Mouse (Mus musculus): ENCODE results near the gene Rbfox3.

Gene Rbfox3

DNA sequence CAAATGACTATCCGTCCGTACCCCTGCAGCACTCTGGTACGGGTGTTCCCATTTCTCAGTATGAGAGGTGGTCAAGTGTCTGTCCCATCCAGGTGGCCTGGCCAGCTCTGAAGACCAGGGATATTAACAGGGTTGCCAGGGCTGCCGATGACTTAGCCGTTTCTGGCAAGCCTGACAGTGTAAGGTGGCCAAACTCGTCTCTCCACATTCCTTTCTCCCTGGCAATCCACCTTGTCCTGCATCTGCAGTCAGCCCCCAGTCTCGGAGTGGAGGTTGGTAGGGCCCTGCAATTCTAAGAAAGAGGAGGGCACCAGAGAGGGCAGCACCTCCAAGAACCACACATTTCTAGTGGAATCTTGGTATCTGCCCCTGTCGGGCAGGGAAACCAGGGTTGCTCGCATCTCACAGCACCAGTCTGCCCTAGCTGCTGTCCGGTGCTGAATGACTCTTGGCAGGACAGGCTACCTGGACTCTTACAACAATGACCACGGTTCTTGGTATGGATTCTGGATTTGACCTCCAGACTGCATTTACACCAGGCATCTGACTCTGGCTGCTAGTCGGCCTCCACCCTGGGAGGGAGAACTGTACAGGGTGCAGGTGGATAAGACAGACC is 370.9 kb downstream of the Rbfox3 start:
- DNase-seq, result no peak

DNA sequence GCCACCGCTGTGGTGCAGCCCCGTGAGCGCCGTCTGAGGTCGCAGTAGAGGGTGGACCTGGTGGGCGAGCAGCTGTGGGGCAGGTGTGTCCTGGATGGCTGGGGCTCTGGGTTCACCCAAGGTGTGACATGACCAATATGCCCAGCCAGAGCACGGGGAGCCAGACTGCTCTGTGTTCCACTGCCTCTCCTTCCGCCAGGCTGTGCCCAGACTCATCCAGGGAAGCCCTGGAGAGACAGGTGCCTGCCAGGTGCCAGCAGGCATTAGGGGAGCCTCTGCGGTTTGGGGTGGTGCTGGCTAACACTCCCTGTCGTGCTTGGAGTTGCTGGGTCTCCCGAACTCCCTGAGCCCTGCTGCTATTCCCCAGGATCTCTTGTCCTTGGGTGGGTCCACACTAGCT is 373.4 kb downstream of the Rbfox3 start:
- peak; percentile 58 for DNase-seq

DNA sequence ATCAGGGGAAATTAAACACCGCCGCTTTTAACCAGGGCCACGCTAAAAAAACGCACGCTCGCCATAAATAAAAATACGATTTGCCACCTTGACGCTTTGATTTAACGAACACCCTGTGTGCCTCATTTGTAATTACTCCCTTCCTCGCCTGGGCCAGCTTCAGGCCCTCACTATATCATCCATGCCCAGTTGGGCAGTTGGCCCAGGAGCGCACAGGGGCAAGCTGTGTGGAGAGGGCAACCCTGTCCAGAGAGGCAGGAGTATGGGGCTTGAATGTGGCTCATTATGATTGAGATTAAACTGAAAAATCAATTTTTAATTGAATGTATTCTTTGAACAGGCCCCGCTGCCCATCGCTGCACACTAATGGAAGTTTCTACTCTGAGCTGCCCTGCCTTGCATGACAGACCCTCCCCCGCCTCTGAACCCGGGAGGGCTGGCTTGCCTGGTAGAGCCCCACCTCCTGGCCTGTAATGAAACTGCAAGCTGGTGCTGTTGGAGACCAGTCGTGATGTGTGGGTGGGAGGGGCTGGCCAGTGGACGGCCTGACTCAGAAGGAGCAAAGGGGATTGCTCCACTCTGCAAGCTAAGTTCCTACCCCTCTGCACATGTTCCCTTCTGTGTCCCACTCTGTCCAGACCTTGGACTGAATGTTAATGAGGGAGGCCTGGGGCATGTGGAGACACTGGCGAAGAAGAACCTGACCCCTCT is 376.9 kb downstream of the Rbfox3 start:
- no peak for DNase-seq

DNA sequence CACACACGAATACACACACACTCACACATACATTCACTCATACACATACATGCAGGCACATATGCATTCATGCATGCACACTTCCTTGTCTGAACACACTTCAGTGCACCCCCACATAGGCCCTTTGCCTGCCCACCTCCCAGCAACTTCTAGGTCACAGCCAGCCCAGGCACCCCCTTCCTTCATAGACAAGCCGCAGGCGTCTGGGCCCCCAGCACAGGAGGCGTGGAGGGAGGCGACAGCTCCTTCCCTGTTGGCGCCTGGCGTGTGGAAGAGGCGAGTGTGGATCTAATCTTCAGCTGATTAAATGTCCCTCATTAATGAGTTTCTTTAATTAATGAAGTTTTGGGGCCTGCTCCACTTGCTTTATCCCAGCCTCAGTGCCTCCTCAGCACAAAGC is 381.1 kb downstream of the Rbfox3 start:
- no peak for DNase-seq

DNA sequence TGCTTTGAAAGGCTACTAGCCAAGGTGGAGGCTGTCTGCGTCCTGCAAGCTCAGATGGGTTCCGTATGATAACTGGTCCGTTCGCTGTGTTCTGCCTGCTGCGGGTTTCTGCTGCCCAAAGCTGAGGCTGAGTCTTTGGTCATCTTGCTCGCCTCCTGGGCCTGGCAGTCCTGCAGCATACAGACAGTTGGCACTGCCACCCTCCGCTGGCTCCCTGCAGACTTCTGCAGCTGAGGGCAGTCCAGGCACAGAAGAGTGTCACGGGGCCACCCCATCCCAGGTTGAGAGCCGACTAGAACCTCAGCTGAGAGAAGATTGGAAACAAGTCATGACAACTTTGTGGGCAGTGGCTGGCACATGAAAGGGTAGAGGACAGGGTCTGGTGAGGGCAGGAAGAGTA is 382.6 kb downstream of the Rbfox3 start:
- DNase-seq, result peak; percentile 66

DNA sequence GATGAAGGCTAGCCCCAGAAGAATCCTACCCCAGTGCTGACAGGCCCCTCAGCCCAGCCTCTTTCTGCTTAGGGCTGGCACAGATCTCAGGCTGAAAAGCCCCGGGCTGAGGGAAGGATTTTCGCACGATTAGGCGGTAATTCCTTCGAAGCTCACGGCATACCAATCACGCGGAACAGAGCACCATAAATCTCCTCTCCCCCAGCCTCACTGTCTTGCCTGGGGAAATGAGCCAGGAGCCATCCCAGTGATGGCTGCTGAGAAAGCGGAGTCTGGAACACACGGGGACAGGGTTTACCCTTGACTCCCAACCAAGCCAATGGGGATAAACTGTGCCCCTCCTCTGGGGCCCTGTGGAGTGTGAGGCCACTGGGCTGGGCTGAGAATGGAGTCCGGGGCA is 386.3 kb downstream of the Rbfox3 start:
- no peak for DNase-seq

DNA sequence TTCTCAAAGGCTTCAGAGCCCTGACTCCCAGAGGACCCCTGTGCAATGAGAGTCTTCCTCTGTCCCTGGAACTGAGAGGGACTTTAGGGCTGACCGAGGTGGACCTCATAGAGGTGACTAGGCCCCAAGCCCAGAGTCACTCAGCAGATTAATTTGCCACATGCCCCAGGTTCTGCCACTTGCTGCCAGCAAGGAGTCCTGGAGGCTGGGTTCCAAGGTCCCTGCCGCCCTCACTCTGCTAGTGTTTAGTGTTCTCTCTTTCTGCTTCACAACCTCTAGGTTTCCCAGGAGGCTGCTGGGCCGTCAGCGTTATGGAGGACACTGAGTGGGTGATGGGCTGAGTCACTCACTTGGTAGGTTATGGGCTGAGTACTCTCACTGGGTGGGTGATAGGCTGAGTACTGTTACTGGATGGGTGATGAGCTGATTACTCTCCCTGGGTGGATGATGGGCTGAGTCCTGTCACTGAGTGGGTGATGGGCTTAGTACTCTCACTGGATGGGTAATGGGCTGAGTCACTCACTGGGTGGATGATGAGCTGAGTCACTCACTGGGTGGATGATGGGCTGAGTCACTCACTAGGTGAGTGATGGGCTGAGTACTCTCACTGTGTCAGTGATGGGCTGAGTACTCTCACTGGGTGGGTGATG is 387.8 kb downstream of the Rbfox3 start:
- peak; percentile 70 for DNase-seq

DNA sequence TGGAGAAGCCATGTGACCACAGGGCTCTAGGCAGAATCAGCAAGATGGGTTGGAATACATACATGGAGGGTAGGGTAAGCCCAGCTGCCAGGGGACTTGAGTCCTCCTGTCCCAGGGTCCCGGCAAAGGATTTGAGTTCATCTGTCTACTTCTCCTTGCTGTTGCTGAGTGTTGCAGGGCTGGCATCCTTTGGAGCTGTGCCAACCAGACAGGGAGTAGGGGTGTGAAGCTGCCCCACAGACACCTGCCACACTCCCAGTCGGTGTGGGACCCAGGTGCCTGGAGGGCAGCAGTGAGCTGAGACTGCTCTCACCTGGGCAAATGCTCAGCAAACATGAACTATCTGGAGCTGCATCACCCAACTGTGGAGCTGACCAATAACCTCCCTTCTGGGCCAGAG is 390.5 kb downstream of the Rbfox3 start:
- DNase-seq, result no peak

DNA sequence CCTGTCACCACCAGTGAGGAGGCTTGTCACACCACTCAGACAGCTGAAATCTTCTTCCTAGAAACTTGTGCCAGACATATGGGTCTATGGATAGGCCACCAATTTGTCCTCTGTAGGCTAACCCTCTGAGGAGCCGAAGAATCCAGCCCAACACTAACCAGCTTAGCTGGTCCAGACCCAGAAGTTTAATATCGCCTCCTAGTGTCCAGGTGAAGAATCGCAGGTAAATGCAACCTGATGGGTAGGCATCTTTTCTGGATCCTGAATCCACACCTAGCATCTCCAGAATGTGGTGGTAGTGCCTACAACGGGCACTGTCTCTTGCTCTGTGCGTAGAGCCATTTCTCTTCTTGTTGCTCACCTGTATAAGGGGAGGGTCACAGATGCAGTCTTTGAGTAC is 391.1 kb downstream of the Rbfox3 start:
- no peak for DNase-seq

DNA sequence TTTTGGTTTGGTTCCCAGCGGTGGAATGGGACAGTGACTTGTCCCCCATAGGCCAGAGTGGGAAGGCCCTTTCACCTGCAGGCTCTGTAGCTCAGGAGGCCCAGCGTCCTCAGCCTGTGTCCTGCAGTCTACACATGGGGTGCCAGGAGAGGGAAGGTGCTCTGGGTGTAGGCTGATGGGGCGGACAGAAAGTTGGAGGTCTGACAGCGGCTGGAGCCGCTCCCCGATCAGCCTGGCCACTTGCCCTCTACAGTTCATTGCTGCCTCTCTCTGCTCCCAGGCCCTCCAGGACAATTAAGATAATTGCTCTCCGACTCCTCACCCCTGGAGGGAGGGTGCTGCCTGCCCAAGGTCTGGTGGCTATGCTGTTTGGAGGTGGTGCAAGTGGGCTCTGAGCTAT is 392.7 kb downstream of the Rbfox3 start:
- no peak for DNase-seq

DNA sequence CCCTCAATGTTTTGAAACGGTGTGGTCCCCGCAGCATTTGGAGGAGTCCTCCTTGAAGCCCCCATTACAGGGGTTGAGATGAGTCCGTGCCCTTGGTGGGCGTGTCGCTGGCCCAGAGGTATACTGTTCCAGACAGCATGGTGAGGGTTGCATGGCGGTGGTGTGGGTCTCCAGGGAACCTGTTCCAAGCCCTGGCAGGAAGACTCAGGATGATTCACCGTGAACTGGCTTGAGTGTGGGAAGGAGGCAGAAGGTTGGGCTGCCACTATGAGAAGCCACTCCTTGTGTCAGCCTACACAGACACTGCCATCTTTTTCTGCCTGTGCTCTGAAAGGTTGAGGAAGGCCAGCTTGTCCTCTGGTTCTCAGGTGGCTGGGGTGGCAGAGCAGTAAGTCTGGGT is 393.5 kb downstream of the Rbfox3 start:
- no peak for DNase-seq

DNA sequence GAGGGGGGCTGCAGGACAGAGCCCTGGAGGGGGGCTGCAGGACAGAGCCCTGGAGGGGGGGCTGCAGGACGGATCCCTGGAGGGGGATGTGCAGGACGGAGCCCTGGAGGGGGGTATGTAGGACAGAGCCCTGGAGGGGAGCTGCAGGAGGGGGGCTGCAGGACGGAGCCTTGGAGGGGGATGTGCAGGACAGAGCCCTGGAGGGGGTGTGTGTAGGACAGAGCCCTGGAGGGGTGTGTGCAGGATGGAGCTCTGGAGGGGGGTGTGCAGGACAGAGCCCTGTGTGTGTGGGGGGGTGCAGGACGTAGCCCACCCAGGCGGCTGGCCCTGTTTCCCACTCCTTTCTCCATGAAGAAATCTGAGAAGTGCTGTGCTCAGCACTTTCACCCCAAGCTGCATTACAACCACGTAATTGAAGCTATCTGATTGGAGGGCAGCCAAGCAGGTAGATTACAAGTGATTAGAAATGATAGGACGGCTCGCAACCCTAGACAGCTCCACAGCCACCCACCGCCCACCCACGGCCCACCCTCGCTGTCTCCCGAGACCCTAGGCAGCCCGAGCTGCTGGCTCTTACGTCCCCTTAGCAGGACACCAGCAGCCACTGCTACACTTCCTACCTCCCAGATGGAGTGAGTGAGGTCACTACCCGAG is 399.0 kb downstream of the Rbfox3 start:
- no peak for DNase-seq

DNA sequence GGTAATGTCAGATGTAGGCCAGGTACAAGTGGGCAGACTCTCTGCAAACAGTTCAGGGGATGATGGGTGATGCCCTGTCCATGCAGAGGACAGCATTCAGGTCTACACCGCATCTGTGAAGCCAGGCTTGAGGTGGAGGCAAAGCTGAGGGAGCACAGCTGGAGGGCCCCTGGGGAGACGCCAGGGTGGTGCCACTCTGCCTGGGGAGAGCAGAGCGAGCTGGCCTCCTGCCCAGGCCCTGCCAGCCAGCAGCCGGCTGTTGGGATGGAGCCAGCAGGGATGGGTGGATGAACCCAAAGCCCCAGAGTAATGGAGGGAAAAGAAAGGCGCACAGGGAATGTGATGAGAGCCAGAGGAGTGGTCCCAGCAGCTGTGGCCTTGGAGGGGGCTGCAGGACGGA is 399.5 kb downstream of the Rbfox3 start:
- peak; percentile 63 for DNase-seq

DNA sequence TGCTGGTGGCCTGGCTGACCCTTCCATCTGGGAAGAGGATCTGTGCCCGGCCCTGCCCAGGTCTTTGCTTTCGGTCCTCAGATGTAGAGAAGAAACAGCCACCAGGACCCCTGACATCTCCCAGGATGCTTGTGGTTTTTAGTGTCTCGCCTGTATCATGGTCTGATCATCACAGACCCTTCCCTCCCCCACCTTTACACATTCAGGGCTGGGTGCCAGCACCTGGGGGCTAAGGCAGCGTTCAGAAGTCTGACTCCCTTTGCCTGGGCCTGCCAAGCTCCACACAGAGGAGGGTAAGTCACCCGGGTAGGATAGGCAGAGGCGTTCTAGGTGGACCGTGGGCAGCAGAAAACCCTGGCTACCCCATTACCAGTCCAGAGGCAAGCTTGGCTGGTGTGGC is 403.1 kb downstream of the Rbfox3 start:
- no peak for DNase-seq

DNA sequence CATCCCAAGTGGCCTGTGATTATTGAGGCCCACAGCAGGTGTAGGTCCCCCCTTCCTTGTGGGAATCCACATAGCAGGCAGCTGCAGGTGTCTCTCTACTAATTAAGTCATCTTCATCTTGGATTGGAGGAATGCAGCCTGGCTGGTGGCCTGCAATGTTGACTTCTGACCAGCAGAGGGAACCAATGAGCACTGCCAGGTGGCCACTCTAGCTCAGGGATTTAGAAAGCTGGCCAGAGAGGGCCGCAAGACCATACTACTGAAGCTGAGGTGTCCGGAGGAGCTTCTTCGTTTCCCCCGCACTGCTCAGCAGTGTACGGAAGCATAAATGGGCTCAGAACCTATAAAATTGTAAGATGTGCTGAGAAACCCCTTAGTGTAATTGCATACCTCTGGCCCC is 403.5 kb downstream of the Rbfox3 start:
- peak; percentile 85 for DNase-seq

DNA sequence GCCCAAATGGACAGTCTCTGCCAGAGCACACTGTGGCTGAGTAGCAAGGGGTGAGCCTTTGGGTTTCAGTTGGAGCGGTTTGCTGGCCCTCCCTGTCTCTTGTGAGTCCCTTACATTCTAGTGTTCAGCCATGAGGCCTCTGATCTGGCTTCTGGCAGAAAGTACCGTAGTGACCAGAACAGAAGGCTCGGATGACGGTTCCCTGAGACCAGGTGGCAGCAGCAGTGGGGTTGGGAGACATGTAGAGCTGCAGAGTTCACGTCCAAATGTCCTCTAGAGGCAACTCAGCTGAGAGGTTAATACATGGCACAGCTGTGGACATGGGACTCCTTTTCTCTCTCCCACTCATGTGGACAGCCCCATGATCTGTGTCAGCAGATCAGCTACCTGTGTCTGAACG is 404.3 kb downstream of the Rbfox3 start:
- peak; percentile 71 for DNase-seq

DNA sequence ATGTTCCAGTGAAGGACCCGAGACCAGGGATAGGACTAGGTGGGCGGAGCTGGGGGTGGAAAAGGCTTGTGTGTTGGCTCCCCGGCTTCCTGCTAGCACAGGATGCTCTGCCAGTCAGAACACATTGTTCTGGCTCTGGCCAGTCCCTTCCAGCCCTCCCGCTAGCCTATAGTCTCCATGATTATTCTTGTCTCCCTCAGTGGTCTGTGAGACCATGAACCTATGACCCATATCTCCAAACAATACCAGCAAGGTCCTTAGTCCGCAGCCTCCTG is 407.3 kb downstream of the Rbfox3 start:
- no peak for DNase-seq

DNA sequence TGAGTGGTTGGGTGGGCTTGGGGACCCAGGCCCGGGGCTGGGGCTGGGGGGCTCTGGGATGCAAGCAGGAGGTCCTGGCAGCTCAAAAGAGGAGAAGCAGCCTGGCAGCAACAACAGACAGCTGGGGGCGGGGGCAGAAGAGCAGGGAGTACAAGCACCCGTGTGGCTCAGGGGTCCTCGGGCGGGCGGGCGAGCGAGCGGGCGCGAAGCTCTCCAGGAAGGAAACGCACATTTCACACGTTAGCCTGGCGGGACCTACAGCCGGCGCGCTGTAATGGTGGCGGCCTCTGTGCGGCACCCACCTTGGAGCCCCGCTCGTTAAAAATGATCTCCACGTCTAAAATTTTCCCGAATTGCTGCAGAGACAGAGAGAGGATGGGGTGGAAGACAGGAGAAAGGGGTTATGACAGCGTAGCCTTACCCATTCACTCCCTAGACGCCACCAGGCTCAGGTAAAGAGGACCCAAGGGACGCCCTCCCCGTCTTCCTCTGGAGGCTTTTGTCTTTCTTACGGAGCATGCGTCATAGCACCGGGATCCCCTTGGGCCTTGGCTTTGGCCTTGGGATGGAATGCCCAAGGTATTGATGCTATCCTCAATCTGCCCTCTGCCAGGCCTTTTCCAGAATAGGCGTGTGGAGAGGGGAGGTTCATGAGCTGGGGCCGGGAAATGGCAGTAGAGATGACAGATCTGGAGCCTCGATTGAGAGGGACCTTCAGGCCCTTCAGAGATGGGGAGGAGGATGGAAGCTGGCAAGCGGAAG is 407.8 kb downstream of the Rbfox3 start:
- DNase-seq, result no peak

DNA sequence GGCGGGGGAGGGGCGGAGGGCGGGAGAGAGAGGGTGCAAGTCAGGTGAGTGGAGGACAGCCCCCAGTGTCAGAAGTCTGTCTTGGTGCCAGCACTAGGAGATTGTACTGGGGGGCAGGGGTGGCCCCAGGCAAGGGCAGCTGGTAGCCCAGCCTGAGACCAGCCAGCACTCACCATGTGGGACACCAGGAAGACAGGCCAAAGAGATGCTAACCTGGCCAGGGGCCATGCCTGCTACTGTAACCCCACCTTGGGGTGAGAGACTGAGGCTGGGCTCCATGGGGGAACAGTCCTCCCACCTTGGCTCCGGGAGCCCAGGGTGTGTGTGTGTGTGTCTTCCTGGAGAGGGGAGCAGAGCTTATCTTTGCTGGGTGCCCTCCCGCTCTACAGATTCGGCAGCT is 408.4 kb downstream of the Rbfox3 start:
- DNase-seq, result no peak

DNA sequence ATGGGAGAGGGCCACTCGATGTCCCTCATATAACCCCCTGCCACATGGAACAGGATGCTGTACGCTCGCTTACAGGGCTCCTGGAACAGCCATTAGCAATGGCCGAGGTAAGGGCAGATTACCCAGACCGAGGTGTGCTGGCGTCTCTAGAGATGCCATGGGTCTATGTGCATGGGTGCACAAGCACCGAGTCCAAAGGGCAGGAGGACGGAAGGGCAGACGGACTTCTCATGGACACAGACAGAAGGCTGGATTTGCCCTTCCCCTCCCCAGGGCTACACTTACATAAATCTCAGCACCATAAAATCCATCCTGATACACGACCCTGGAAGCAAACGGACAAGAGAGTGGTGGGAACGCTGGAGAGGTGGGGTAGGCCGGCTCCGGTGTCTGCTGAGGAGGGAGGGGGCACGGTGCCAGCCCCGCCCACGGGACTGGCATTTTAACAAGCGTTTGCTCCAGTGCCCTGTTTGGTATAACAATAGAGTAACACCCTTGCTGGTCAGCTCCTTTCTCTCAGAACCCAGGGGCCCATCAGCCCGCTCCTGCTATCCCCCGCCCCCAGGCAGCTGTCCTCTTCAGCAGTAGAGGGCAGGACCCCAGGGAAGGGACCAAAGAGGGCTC is 415.2 kb downstream of the Rbfox3 start:
- no peak for DNase-seq

DNA sequence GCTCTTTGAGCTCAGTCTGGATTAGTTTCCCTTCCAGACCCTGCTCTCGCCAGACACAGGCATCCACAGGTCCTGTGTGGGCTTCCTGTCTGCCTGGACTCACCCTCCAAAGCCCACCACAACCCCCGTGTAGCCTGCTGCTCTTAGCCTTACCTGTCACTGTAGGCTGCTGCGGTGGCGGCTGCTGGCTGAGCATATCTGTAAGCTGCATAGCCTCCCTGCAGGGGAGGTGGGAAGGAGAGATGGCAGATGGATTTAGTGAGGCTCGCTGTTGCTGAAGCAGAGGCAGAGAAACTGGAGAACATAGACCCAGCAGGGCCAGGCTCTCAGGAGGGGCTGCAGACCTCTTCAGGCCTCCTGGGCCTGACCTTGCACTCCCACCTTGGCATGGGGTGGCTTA is 416.3 kb downstream of the Rbfox3 start:
- DNase-seq, result no peak

DNA sequence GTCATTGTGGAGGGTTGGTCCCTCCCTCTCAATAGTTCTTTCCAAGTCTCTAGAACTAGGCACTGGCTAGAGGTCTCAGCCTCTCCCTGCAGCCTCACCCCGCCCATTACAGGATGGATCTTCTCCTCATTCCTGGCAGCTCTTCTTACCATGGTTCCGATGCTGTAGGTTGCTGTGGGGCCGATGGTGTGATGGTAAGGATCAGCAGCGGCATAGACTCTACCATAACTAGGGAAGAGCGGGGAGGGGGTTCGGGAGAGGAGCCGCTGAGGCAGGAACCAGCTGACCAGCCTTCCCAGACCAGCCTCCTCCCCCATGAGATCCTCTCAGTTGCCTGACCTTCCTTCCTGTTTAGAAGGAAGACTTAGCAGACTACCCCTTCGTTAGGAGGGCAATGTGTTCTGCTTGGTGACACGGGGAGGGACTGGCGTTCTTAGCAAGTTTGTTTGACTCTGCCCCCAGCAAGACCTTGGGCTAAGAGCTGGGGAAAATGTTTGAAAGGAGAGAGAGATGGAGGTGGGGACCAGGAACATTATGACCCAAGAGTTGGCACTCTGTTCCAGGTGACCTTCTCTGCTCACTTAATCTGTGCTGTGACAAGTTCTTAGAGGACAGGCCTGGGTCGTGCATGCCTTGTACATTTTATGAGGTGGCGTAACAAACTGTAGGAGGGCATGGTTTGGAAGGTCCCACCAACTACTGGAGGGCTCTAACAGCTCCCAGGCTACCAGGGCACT is 417.2 kb downstream of the Rbfox3 start:
- no peak for DNase-seq

Measured in cerebellum, adult 11-12 months (tissue).